Mouse (Mus musculus): Measurements from ENCODE around the gene Olfr437. TPM values are rescaled to one million over a fixed set of nuclear protein-coding genes. Genes with fewer than 3 reads are reported as not detected.
"Not testable (repeated sequence)": the region's sequence is repeated elsewhere in the genome, so short reads cannot be mapped to it uniquely, and the experiment has no call there.

The Olfr437 gene
- polyA plus RNA-seq, 1 experiment = not detected

GRCm38 (mm10) chr6:43178584-43179501 lies 15.8 kb downstream of the Olfr437 start:
- DNase-seq = no peak
- 82% methylated on average over 6 of the region's 6 CpGs for WGBS
- H3K36me3 ChIP-seq (ENCODE audit: control insufficient read depth, insufficient read depth, low read length) = no peaks in the 10 kb centered on the region
- no peaks in the 10 kb centered on the region for H3K4me1 ChIP-seq (replicated peaks; ENCODE audit: control insufficient read depth, insufficient read depth, low read length)
- TF ChIP-seq POLR2A (IDR thresholded peaks at IDR 0.05; ENCODE audit: control insufficient read depth, extremely low read depth, insufficient read depth, low read length, poor library complexity) (no peak), CTCF (IDR thresholded peaks at IDR 0.05; ENCODE audit: borderline replicate concordance, control insufficient read depth, extremely low read depth, insufficient read depth, low read length, poor library complexity) (no peak)
- H3K27me3 ChIP-seq (ENCODE audit: control insufficient read depth, insufficient read depth, low read length) = no peaks in the 10 kb centered on the region
- no peak overlapping the region for H3K27ac ChIP-seq (ENCODE audit: control insufficient read depth, insufficient read depth, low read length)
- no peak overlapping the region for H3K4me3 ChIP-seq (ENCODE audit: control insufficient read depth, insufficient read depth, low read length)

- WGBS = 94% methylated on average over 3 of the region's 3 CpGs
- no peak overlapping the region for H3K4me3 ChIP-seq (ENCODE audit: control insufficient read depth, insufficient read depth, low read length)
- no peaks in the 10 kb centered on the region for H3K36me3 ChIP-seq (ENCODE audit: control insufficient read depth, insufficient read depth, low read length)
- TF ChIP-seq POLR2A (IDR thresholded peaks at IDR 0.05; ENCODE audit: control insufficient read depth, extremely low read depth, insufficient read depth, low read length, poor library complexity) (no peak), CTCF (IDR thresholded peaks at IDR 0.05; ENCODE audit: borderline replicate concordance, control insufficient read depth, extremely low read depth, insufficient read depth, low read length, poor library complexity) (no peak)
- DNase-seq = no peak
- H3K27ac ChIP-seq (ENCODE audit: control insufficient read depth, insufficient read depth, low read length) = no peak overlapping the region
- H3K4me1 ChIP-seq (replicated peaks; ENCODE audit: control insufficient read depth, insufficient read depth, low read length) = no peaks in the 10 kb centered on the region
- H3K27me3 ChIP-seq (ENCODE audit: control insufficient read depth, insufficient read depth, low read length) = no peaks in the 10 kb centered on the region
These were observed 27.9 kb downstream of the Olfr437 start for GRCm38 (mm10) chr6:43190986-43191385.

- no peak for DNase-seq
- Histone ChIP-seq H3K27ac (ENCODE audit: control insufficient read depth, insufficient read depth, low read length) (no peak within 1 kb of the TSS), H3K4me1 (replicated peaks; ENCODE audit: control insufficient read depth, insufficient read depth, low read length) (no peaks in the 10 kb centered on the region), H3K27me3 (ENCODE audit: control insufficient read depth, insufficient read depth, low read length) (no peaks in the 10 kb centered on the region), H3K36me3 (ENCODE audit: control insufficient read depth, insufficient read depth, low read length) (no peaks in the 10 kb centered on the region), H3K4me3 (ENCODE audit: control insufficient read depth, insufficient read depth, low read length) (no peak within 1 kb of the TSS)
- TF ChIP-seq POLR2A (IDR thresholded peaks at IDR 0.05; ENCODE audit: control insufficient read depth, extremely low read depth, insufficient read depth, low read length, poor library complexity) = no peak
These were observed 33.7 kb downstream of the Olfr437 start, which contains the start of gene Olfr435 for GRCm38 (mm10) chr6:43196781-43197180. Olfr435 (plus strand) TSS chr6:43197146.

- no peak overlapping the region for H3K27ac ChIP-seq (ENCODE audit: control insufficient read depth, insufficient read depth, low read length)
- WGBS = 77% methylated on average over 3 of the region's 3 CpGs
- no peak for DNase-seq
- no peaks in the 10 kb centered on the region for H3K36me3 ChIP-seq (ENCODE audit: control insufficient read depth, insufficient read depth, low read length)
- TF ChIP-seq POLR2A (IDR thresholded peaks at IDR 0.05; ENCODE audit: control insufficient read depth, extremely low read depth, insufficient read depth, low read length, poor library complexity) (no peak), CTCF (IDR thresholded peaks at IDR 0.05; ENCODE audit: borderline replicate concordance, control insufficient read depth, extremely low read depth, insufficient read depth, low read length, poor library complexity) (no peak)
- no peaks in the 10 kb centered on the region for H3K4me1 ChIP-seq (replicated peaks; ENCODE audit: control insufficient read depth, insufficient read depth, low read length)
- H3K4me3 ChIP-seq (ENCODE audit: control insufficient read depth, insufficient read depth, low read length) = no peak overlapping the region
- no peaks in the 10 kb centered on the region for H3K27me3 ChIP-seq (ENCODE audit: control insufficient read depth, insufficient read depth, low read length)
These were observed 35.0 kb downstream of the Olfr437 start for GRCm38 (mm10) chr6:43198094-43198493.

- Histone ChIP-seq H3K4me1 (replicated peaks; ENCODE audit: control insufficient read depth, insufficient read depth, low read length) (no peaks in the 10 kb centered on the region), H3K27me3 (ENCODE audit: control insufficient read depth, insufficient read depth, low read length) (no peaks in the 10 kb centered on the region), H3K36me3 (ENCODE audit: control insufficient read depth, insufficient read depth, low read length) (no peaks in the 10 kb centered on the region), H3K4me3 (ENCODE audit: control insufficient read depth, insufficient read depth, low read length) (no peak overlapping the region), H3K27ac (ENCODE audit: control insufficient read depth, insufficient read depth, low read length) (no peak overlapping the region)
- DNase-seq = no peak
- TF ChIP-seq POLR2A (IDR thresholded peaks at IDR 0.05; ENCODE audit: control insufficient read depth, extremely low read depth, insufficient read depth, low read length, poor library complexity) (no peak), CTCF (IDR thresholded peaks at IDR 0.05; ENCODE audit: borderline replicate concordance, control insufficient read depth, extremely low read depth, insufficient read depth, low read length, poor library complexity) (no peak)
These were observed 39.7 kb downstream of the Olfr437 start for GRCm38 (mm10) chr6:43202786-43203185.

- DNase-seq = no peak
- no peak overlapping the region for H3K4me3 ChIP-seq (ENCODE audit: control insufficient read depth, insufficient read depth, low read length)
- TF ChIP-seq POLR2A (IDR thresholded peaks at IDR 0.05; ENCODE audit: control insufficient read depth, extremely low read depth, insufficient read depth, low read length, poor library complexity) (no peak), CTCF (IDR thresholded peaks at IDR 0.05; ENCODE audit: borderline replicate concordance, control insufficient read depth, extremely low read depth, insufficient read depth, low read length, poor library complexity) (no peak)
- no peak overlapping the region for H3K27ac ChIP-seq (ENCODE audit: control insufficient read depth, insufficient read depth, low read length)
- no peaks in the 10 kb centered on the region for H3K4me1 ChIP-seq (replicated peaks; ENCODE audit: control insufficient read depth, insufficient read depth, low read length)
- H3K27me3 ChIP-seq (ENCODE audit: control insufficient read depth, insufficient read depth, low read length) = no peaks in the 10 kb centered on the region
- H3K36me3 ChIP-seq (ENCODE audit: control insufficient read depth, insufficient read depth, low read length) = no peaks in the 10 kb centered on the region
- WGBS = 52% methylated on average over 2 of the region's 2 CpGs
These were observed 42.3 kb downstream of the Olfr437 start for GRCm38 (mm10) chr6:43205355-43205754.

GRCm38 (mm10) chr6:43212873-43213272 lies 49.8 kb downstream of the Olfr437 start, which contains the start of gene Olfr434:
Olfr434 (plus strand) TSS chr6:43213021.
- not testable (repeated sequence) for H3K36me3 ChIP-seq (ENCODE audit: control insufficient read depth, insufficient read depth, low read length); H3K4me1 ChIP-seq (replicated peaks; ENCODE audit: control insufficient read depth, insufficient read depth, low read length); H3K4me3 ChIP-seq (ENCODE audit: control insufficient read depth, insufficient read depth, low read length); H3K27ac ChIP-seq (ENCODE audit: control insufficient read depth, insufficient read depth, low read length); H3K27me3 ChIP-seq (ENCODE audit: control insufficient read depth, insufficient read depth, low read length); DNase-seq

Other genes with a start within 250 kb of the Olfr437 start
- not detected in 2 replicates for gene Olfr446, start 241.9 kb upstream of the Olfr437 start, polyA plus RNA-seq (2012; rRNA removed)
- gene Olfr444, start 214.2 kb upstream of the Olfr437 start, polyA plus RNA-seq (2012; rRNA removed) = not detected in 2 replicates
- gene Olfr441, start 56.9 kb upstream of the Olfr437 start, polyA plus RNA-seq (2012; rRNA removed) = not detected in 2 replicates
- gene Olfr237-ps1, start 16.7 kb upstream of the Olfr437 start, polyA plus RNA-seq (2012; rRNA removed) = not detected in 2 replicates
- gene Olfr13, start 8.9 kb downstream of the Olfr437 start, polyA plus RNA-seq (2012; rRNA removed) = 0.09 TPM in 1 of 2 replicates, not detected in the other
- not detected in 2 replicates for gene Olfr435, start 33.9 kb downstream of the Olfr437 start, polyA plus RNA-seq (2012; rRNA removed)
- not detected in 2 replicates for gene Olfr434, start 49.7 kb downstream of the Olfr437 start, polyA plus RNA-seq (2012; rRNA removed)
- not detected in 2 replicates for gene Olfr47, start 68.2 kb downstream of the Olfr437 start, polyA plus RNA-seq (2012; rRNA removed)
- 6.8 and 8.0 TPM in 2 replicates for gene Arhgef5, start 102.3 kb downstream of the Olfr437 start, polyA plus RNA-seq (2012; rRNA removed)
- gene Nobox, start 146.3 kb downstream of the Olfr437 start, polyA plus RNA-seq (2012; rRNA removed) = 0.09 and 0.14 TPM in 2 replicates